Mouse (Mus musculus): ENCODE results near the gene Fxyd3. TPM values are rescaled to one million over a fixed set of nuclear protein-coding genes. Genes with fewer than 3 reads are reported as not detected.

Gene Fxyd3
- polyA plus RNA-seq, 1 experiment from 2014 or later: 0.66 TPM

DNA sequence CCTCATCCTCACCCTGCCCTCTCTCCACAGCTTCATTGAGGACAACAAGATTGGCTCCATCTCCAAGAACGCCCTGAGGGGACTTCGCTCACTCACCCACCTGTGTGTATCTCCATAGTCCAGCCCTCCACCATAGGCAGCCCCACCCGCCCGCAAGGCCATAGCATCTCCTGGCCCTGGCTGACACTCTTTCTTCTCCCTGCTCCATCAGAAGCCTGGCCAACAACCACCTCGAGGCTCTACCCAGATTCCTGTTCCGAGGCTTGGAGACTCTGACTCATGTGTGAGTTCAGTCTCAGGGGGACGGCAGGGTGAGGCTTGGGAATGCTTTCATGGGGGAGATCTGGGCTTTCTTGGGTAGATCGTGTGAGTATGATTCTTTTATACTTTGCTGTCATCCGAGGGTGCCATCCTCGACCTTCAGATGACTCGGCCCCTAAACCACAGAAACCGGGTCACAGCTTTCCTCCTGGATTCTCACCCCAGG lies 13.4 kb downstream of the Fxyd3 start:
- Histone ChIP-seq H3K36me3 (replicated peaks; ENCODE audit: control insufficient read depth, insufficient read depth) (no peaks in the 10 kb centered on the region), H3K4me1 (replicated peaks; ENCODE audit: control insufficient read depth, insufficient read depth, low read length) (no peaks in the 10 kb centered on the region), H3K4me2 (replicated peaks) (no peak overlapping the region), H3K4me3 (replicated peaks; ENCODE audit: low read length) (no peak overlapping the region), H3K9ac (no peak overlapping the region), H3K27me3 (ENCODE audit: control insufficient read depth, insufficient read depth, low read length) (no peaks in the 10 kb centered on the region), H3K27ac (no peak overlapping the region), H3K9me3 (ENCODE audit: control insufficient read depth, low read length) (no peaks in the 10 kb centered on the region)
- WGBS: 92% methylated on average over 12 of the region's 12 CpGs
- ATAC-seq (ENCODE audit: low FRiP score) (no peak), DNase-seq (ENCODE audit: low spot score) (no peak)

DNA sequence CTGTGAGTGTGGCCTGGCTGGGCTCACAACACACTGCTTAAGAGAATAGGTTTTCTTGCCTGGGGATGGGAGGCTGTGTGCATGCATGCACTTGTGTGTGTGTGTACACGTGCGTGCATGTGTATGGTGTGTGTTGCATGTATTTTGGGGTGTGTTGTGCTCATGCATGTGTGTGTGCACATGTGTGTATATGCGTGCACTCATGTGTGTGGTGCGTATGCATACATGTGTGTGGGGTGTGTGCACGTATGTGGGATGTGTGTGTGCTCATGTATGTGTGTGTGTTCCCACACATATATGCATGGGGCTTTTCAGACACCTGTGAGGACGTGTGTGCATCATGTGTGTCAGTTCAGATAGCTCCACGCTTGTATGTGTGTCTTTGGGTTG lies 15.9 kb downstream of the Fxyd3 start:
- H3K4me1 ChIP-seq (replicated peaks; ENCODE audit: control insufficient read depth, insufficient read depth, low read length): no peaks in the 10 kb centered on the region
- H3K4me3 ChIP-seq (replicated peaks; ENCODE audit: low read length): no peak overlapping the region
- DNase-seq (ENCODE audit: low spot score) (no peak), ATAC-seq (ENCODE audit: low FRiP score) (no peak)
- H3K4me2 ChIP-seq (replicated peaks): no peak overlapping the region
- H3K36me3 ChIP-seq (replicated peaks; ENCODE audit: control insufficient read depth, insufficient read depth): no peaks in the 10 kb centered on the region
- H3K9ac ChIP-seq: no peak overlapping the region
- no peak overlapping the region for H3K27ac ChIP-seq
- H3K9me3 ChIP-seq (ENCODE audit: control insufficient read depth, low read length): no peaks in the 10 kb centered on the region
- WGBS: 88% methylated on average over 7 of the region's 7 CpGs
- no peaks in the 10 kb centered on the region for H3K27me3 ChIP-seq (ENCODE audit: control insufficient read depth, insufficient read depth, low read length)

DNA sequence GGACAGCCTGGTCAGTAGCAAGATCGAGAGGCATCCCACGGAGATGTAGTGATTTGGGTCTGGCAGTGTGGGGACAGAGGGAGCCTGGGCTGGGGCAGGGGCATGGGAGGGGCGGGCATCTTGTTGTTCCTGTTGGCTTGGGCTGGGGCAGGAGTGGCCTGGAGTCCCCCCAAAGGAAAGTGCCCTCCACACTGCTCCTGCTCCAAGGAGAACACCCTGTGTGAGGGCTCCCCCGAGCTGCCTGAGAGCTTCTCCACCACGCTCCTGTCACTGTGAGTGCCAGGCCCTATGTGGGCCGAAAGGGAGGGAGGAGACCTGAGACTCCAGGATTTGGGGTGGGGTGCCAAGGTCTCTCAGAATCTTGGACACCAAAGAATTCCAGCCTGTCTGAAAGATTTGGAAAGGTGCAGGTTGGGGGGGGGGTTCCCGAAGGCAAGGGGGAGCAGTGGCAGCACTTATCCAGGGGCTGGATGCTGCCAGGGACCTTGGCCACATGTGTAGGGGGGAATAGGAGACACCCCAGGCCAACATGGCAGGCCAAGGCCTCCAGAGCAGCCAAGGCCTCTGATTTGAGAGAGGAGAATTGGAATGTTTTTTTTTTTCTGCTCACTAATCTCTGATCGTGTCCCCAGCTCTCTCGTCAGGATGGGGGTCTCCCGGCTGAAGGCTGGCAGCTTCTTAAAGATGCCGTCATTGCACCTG lies 16.4 kb downstream of the Fxyd3 start:
- Histone ChIP-seq H3K27me3 (ENCODE audit: control insufficient read depth, insufficient read depth, low read length) (no peaks in the 10 kb centered on the region), H3K27ac (no peak overlapping the region), H3K36me3 (replicated peaks; ENCODE audit: control insufficient read depth, insufficient read depth) (no peaks in the 10 kb centered on the region), H3K4me3 (replicated peaks; ENCODE audit: low read length) (no peak overlapping the region), H3K4me2 (replicated peaks) (no peak overlapping the region), H3K4me1 (replicated peaks; ENCODE audit: control insufficient read depth, insufficient read depth, low read length) (no peaks in the 10 kb centered on the region), H3K9me3 (ENCODE audit: control insufficient read depth, low read length) (no peaks in the 10 kb centered on the region), H3K9ac (no peak overlapping the region)
- WGBS: 69% methylated on average over 11 of the region's 11 CpGs
- no peak for DNase-seq (ENCODE audit: low spot score)
- no peak for ATAC-seq (ENCODE audit: low FRiP score)

DNA sequence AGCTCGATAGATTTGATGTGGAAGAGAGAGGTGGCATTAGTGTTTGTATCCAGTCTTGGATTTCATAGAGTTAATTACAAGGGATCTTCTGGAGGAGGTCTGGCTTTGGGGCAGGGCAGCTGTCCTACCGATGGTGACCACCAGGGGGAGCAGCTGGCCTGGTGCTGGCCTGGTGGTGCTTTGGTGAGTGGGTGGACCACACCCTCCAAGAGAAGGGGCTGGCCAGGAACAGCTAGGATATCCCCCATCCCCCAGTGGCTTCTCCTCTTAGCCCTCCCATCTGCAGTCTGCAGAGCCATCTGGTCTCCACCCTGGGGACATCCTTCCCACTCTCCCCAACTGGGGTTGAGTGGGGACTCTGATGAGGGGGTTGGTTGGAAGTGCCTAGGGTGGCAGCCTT lies 17.4 kb downstream of the Fxyd3 start, which contains the start of gene Lgi4:
Gene Lgi4, plus strand, starts transcription at position 235 of the 400 bp plus-strand sequence.
- Histone ChIP-seq H3K4me2 (replicated peaks) (no peak within 1 kb of the TSS), H3K4me1 (replicated peaks; ENCODE audit: control insufficient read depth, insufficient read depth, low read length) (no peaks in the 10 kb centered on the region), H3K9ac (no peak within 1 kb of the TSS), H3K27ac (no peak within 1 kb of the TSS; the same call in 1 of the 2 replicates), H3K9me3 (ENCODE audit: control insufficient read depth, low read length) (no peaks in the 10 kb centered on the region), H3K4me3 (replicated peaks; ENCODE audit: low read length) (no peak within 1 kb of the TSS), H3K27me3 (ENCODE audit: control insufficient read depth, insufficient read depth, low read length) (0 out of 2 replicates have a peak, but pooled peaks cover 4% of the 10 kb centered on the region), H3K36me3 (replicated peaks; ENCODE audit: control insufficient read depth, insufficient read depth) (no peaks in the 10 kb centered on the region)
- 2% methylated on average over 2 of the region's 2 CpGs for WGBS
- ATAC-seq (ENCODE audit: low FRiP score) (0 out of 2 replicates have a peak, but pooled peaks have one; percentile 41), DNase-seq (ENCODE audit: low spot score) (peak; percentile 58)

DNA sequence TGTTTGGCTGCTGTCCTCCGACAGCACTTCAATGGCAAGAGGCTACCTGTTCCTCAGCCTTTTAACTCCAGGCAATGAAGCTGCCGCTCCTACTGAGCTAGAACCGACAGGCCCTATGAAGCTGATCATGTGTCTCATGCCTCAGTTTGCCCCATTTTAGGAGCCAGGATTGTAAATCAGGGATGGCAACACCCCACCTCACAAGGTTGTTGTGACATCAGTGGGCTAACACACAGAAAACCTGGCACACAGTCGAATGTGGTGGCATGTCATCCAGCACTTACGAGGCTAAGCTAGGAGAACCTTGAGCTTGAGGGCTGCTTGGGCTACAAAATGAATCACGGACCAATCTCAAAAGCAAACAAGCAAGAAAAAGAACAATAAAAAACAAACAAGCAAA lies 18.3 kb downstream of the Fxyd3 start:
- ATAC-seq (ENCODE audit: low FRiP score) (no peak), DNase-seq (ENCODE audit: low spot score) (no peak)
- no peak overlapping the region for H3K9ac ChIP-seq
- peaks cover 6% of the 10 kb centered on the region for H3K27me3 ChIP-seq (ENCODE audit: control insufficient read depth, insufficient read depth, low read length)
- H3K27ac ChIP-seq: no peak overlapping the region
- H3K4me2 ChIP-seq (replicated peaks): no peak overlapping the region
- no peak overlapping the region for H3K4me3 ChIP-seq (replicated peaks; ENCODE audit: low read length)
- WGBS: 85% methylated on average over 6 of the region's 6 CpGs
- H3K9me3 ChIP-seq (ENCODE audit: control insufficient read depth, low read length): no peaks in the 10 kb centered on the region
- H3K4me1 ChIP-seq (replicated peaks; ENCODE audit: control insufficient read depth, insufficient read depth, low read length): no peaks in the 10 kb centered on the region
- H3K36me3 ChIP-seq (replicated peaks; ENCODE audit: control insufficient read depth, insufficient read depth): no peaks in the 10 kb centered on the region

DNA sequence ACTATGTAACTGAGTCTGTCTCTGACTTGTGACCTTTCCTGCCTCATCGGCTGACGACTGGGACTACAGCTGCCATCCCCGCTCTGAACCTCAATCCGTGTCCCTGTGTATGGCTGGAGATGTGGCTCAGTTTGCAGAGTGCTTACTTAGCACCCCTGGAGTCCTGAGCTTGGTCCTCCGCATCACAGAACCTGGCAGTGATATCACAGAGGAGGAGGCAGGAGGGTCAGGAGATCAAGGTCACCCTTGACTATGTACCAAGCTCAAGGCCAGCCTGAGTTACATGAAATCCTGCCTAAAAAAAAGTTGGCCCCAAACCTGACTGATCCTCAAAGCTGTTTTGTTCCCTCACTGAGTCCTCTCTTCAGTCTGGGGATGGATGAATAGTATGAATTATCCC lies 18.8 kb downstream of the Fxyd3 start:
- no peak overlapping the region for H3K27ac ChIP-seq
- ATAC-seq (ENCODE audit: low FRiP score): no peak
- H3K4me2 ChIP-seq (replicated peaks): no peak overlapping the region
- DNase-seq (ENCODE audit: low spot score): no peak
- no peaks in the 10 kb centered on the region for H3K36me3 ChIP-seq (replicated peaks; ENCODE audit: control insufficient read depth, insufficient read depth)
- no peaks in the 10 kb centered on the region for H3K9me3 ChIP-seq (ENCODE audit: control insufficient read depth, low read length)
- H3K4me1 ChIP-seq (replicated peaks; ENCODE audit: control insufficient read depth, insufficient read depth, low read length): 0 out of 2 replicates have a peak, but pooled peaks cover 4% of the 10 kb centered on the region
- H3K27me3 ChIP-seq (ENCODE audit: control insufficient read depth, insufficient read depth, low read length): peaks cover 11% of the 10 kb centered on the region
- 72% methylated on average over 5 of the region's 5 CpGs for WGBS
- H3K4me3 ChIP-seq (replicated peaks; ENCODE audit: low read length): no peak overlapping the region
- no peak overlapping the region for H3K9ac ChIP-seq

GRCm38 (mm10) chr7:31057071-31057470 lies 19.4 kb downstream of the Fxyd3 start, which contains the start of gene Fxyd1:
Gene Fxyd1, minus strand, starts transcription at chr7:31057199.
- H3K27ac ChIP-seq: no peak within 1 kb of the TSS
- peaks cover 18% of the 10 kb centered on the region for H3K27me3 ChIP-seq (ENCODE audit: control insufficient read depth, insufficient read depth, low read length)
- H3K9me3 ChIP-seq (ENCODE audit: control insufficient read depth, low read length): no peaks in the 10 kb centered on the region
- H3K4me2 ChIP-seq (replicated peaks): no peak within 1 kb of the TSS
- 0 out of 2 replicates have a peak, but pooled peaks cover 10% of the 10 kb centered on the region for H3K4me1 ChIP-seq (replicated peaks; ENCODE audit: control insufficient read depth, insufficient read depth, low read length)
- H3K36me3 ChIP-seq (replicated peaks; ENCODE audit: control insufficient read depth, insufficient read depth): no peaks in the 10 kb centered on the region
- 91% methylated on average over 2 of the region's 2 CpGs for WGBS
- no peak for DNase-seq (ENCODE audit: low spot score)
- no peak within 1 kb of the TSS for H3K9ac ChIP-seq
- no peak within 1 kb of the TSS for H3K4me3 ChIP-seq (replicated peaks; ENCODE audit: low read length)
- no peak for ATAC-seq (ENCODE audit: low FRiP score)

- DNase-seq (ENCODE audit: low spot score): no peak
- Histone ChIP-seq H3K27me3 (ENCODE audit: control insufficient read depth, insufficient read depth, low read length) (peaks cover 24% of the 10 kb centered on the region), H3K4me1 (replicated peaks; ENCODE audit: control insufficient read depth, insufficient read depth, low read length) (0 out of 2 replicates have a peak, but pooled peaks cover 11% of the 10 kb centered on the region), H3K27ac (no peak overlapping the region), H3K4me2 (replicated peaks) (no peak overlapping the region), H3K4me3 (replicated peaks; ENCODE audit: low read length) (no peak overlapping the region), H3K36me3 (replicated peaks; ENCODE audit: control insufficient read depth, insufficient read depth) (no peaks in the 10 kb centered on the region), H3K9ac (no peak overlapping the region), H3K9me3 (ENCODE audit: control insufficient read depth, low read length) (no peaks in the 10 kb centered on the region)
- WGBS: 76% methylated on average over 7 of the region's 7 CpGs
- ATAC-seq (ENCODE audit: low FRiP score): no peak
These were observed 20.1 kb downstream of the Fxyd3 start for GRCm38 (mm10) chr7:31056448-31056847.

DNA sequence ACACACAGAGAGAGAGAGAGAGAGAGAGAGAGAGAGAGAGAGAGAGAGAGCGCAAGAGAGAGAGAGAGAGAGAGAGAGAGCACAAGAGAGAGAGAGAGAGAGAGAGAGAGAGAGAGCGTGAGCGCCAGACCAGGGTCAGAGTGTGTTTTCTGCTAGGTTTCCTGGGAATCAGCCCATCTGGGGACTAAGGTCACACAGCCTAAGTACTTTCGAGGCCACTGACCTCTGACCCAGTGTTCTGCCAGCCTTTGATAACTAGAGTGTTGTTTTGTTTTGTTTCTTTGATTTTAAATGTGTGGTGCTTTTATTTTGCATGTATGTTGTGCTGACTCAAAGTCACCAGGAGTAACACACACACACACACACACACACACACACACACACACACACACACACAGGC lies 20.6 kb downstream of the Fxyd3 start:
- WGBS: 36% methylated on average over 4 of the region's 4 CpGs
- no peak overlapping the region for H3K27ac ChIP-seq
- ATAC-seq (ENCODE audit: low FRiP score): no peak
- no peaks in the 10 kb centered on the region for H3K9me3 ChIP-seq (ENCODE audit: control insufficient read depth, low read length)
- 0 out of 2 replicates have a peak, but pooled peaks cover 17% of the 10 kb centered on the region for H3K4me1 ChIP-seq (replicated peaks; ENCODE audit: control insufficient read depth, insufficient read depth, low read length)
- no peaks in the 10 kb centered on the region for H3K36me3 ChIP-seq (replicated peaks; ENCODE audit: control insufficient read depth, insufficient read depth)
- no peak for DNase-seq (ENCODE audit: low spot score)
- no peak overlapping the region for H3K4me3 ChIP-seq (replicated peaks; ENCODE audit: low read length)
- H3K27me3 ChIP-seq (ENCODE audit: control insufficient read depth, insufficient read depth, low read length): peaks cover 29% of the 10 kb centered on the region
- H3K4me2 ChIP-seq (replicated peaks): no peak overlapping the region
- no peak overlapping the region for H3K9ac ChIP-seq

All from hindbrain, embryonic 14.5 days (tissue).